Comparison of ENCODE assay signal across 19 mouse cellular contexts in the genomic region with DNA sequence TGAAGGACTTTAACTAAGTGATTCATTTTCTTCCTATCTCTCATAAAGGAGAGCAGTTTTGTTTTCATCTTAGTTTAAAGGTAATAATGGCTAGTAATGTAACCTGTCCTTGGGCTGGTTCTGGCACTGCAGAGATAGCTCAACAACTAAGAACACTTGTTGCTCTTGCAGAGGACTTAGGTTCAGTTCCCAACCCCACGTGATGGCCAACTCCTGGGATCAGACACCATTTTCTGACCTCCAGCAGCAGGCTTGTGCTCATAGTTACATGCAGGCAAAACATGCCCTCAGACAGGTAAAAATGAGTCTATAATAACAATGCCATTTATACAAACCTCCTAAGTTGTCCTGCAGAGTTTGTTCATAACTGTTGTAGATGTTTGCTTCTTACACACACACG. TPM values are rescaled to one million over a fixed set of nuclear protein-coding genes. Genes with fewer than 3 reads are reported as not detected.
"Had no signal": no experiment of that assay in that cellular context is flagged by ENCODE, and none has a peak within 500 bp of the region (broad histone marks: within the 10 kb centered on the region; RNA-seq: fewer than 3 reads in every experiment).

No protein-coding gene starts in this region.

- H3K9me3 ChIP-seq: midbrain, embryonic 10.5 days; midbrain, embryonic 12.5 days; neural tube, embryonic 13.5 days; neural tube, embryonic 15.5 days had no signal

- H3K27ac ChIP-seq: midbrain, embryonic 10.5 days; midbrain, embryonic 12.5 days; neural tube, embryonic 13.5 days; neural tube, embryonic 15.5 days had no signal

- H3K9ac ChIP-seq: lung, embryonic 14.5 days; midbrain, embryonic 12.5 days; neural tube, embryonic 13.5 days; neural tube, embryonic 15.5 days had no signal

- H3K4me3 ChIP-seq: midbrain, embryonic 10.5 days; midbrain, embryonic 12.5 days; myocyte; neural tube, embryonic 13.5 days; neural tube, embryonic 15.5 days had no signal

- ATAC-seq: midbrain, embryonic 16.5 days had no signal

- H3K27me3 ChIP-seq: neural tube, embryonic 15.5 days had no signal

- H3K36me3 ChIP-seq: midbrain, embryonic 10.5 days; midbrain, embryonic 12.5 days; neural tube, embryonic 13.5 days; neural tube, embryonic 15.5 days had no signal

- H3K4me2 ChIP-seq: lung, embryonic 14.5 days; midbrain, embryonic 12.5 days; neural tube, embryonic 13.5 days; neural tube, embryonic 15.5 days had no signal

- DNase-seq: lung, embryonic 14.5 days; lung, postnatal 10 days; lung, postnatal 4 days; midbrain, embryonic 14.5 days; retina, postnatal 1 day; right cerebral cortex, adult 18-20 months; right cerebral cortex, postnatal 25 days; right cerebral cortex, postnatal 4 days; spleen, adult 18-20 months; thymus, adult 18-20 months; thymus, postnatal 14 days; thymus, postnatal 36 days had no signal

RNA-seq across cellular contexts. Expression of a gene that starts 5.9 kb away (rescaled TPM):
- total RNA-seq: megakaryocyte, adult 5-6 weeks had no signal
